Mouse (Mus musculus): Measurements from ENCODE around the gene Rbks.
"Not testable (repeated sequence)": the region's sequence is repeated elsewhere in the genome, so short reads cannot be mapped to it uniquely, and the experiment has no call there.

Gene Rbks

GRCm38 (mm10) chr5:31680183-31680582 is 17.2 kb downstream of the Rbks start:
- in situ Hi-C loops (cut with MboI, MseI): no loop called here

GRCm38 (mm10) chr5:31678000-31678399 is 19.4 kb downstream of the Rbks start:
- in situ Hi-C loops (cut with MboI, MseI): no loop called here

- in situ Hi-C loops (cut with MboI, MseI): no loop called here
These were observed 24.0 kb downstream of the Rbks start for GRCm38 (mm10) chr5:31673431-31673830.

- in situ Hi-C loops (cut with MboI, MseI): no loop called here
These were observed 26.3 kb downstream of the Rbks start for GRCm38 (mm10) chr5:31671137-31671536.

- in situ Hi-C loops (cut with MboI, MseI): no loop called here
These were observed 27.4 kb downstream of the Rbks start for GRCm38 (mm10) chr5:31669984-31670383.

GRCm38 (mm10) chr5:31668325-31668968 is 29.0 kb downstream of the Rbks start:
- in situ Hi-C loops (cut with MboI, MseI): no loop called here

- in situ Hi-C loops (cut with MboI, MseI): no loop called here
These were observed 31.3 kb downstream of the Rbks start for GRCm38 (mm10) chr5:31666176-31666575.

- in situ Hi-C loops (cut with MboI, MseI): no loop called here
These were observed 41.7 kb downstream of the Rbks start for GRCm38 (mm10) chr5:31655688-31656190.

GRCm38 (mm10) chr5:31650518-31651288 is 46.7 kb downstream of the Rbks start:
- in situ Hi-C loops (cut with MboI, MseI): no loop called here

- in situ Hi-C loops (cut with MboI, MseI): no loop called here
These were observed 50.1 kb downstream of the Rbks start for GRCm38 (mm10) chr5:31647327-31647726.

- in situ Hi-C loops (cut with MboI, MseI): no loop called here
These were observed 50.9 kb downstream of the Rbks start for GRCm38 (mm10) chr5:31646574-31646973.

GRCm38 (mm10) chr5:31645798-31646197 is 51.6 kb downstream of the Rbks start:
- in situ Hi-C loops (cut with MboI, MseI): no loop called here

GRCm38 (mm10) chr5:31644847-31645246 is 52.6 kb downstream of the Rbks start:
- in situ Hi-C loops (cut with MboI, MseI): no loop called here

GRCm38 (mm10) chr5:31644272-31644671 is 53.2 kb downstream of the Rbks start:
- in situ Hi-C loops (cut with MboI, MseI): no loop called here

- in situ Hi-C loops (cut with MboI, MseI): no loop called here
These were observed 55.1 kb downstream of the Rbks start for GRCm38 (mm10) chr5:31642300-31642699.

GRCm38 (mm10) chr5:31640542-31640941 is 56.9 kb downstream of the Rbks start:
- in situ Hi-C loops (cut with MboI, MseI): no loop called here

GRCm38 (mm10) chr5:31636636-31637253 is 60.7 kb downstream of the Rbks start:
- in situ Hi-C loops (cut with MboI, MseI): no loop called here

GRCm38 (mm10) chr5:31634679-31635078 is 62.7 kb downstream of the Rbks start:
- in situ Hi-C loops (cut with MboI, MseI): no loop called here

- in situ Hi-C loops (cut with MboI, MseI): no loop called here
These were observed 63.3 kb downstream of the Rbks start for GRCm38 (mm10) chr5:31634161-31634560.

- in situ Hi-C loops (cut with MboI, MseI): not testable (repeated sequence)
These were observed 66.3 kb downstream of the Rbks start for GRCm38 (mm10) chr5:31631169-31631568.

- in situ Hi-C loops (cut with MboI, MseI): no loop called here
These were observed 67.4 kb downstream of the Rbks start for GRCm38 (mm10) chr5:31630064-31630463.

- in situ Hi-C loops (cut with MboI, MseI): no loop called here
These were observed 68.9 kb downstream of the Rbks start for GRCm38 (mm10) chr5:31628555-31628954.

All from T-helper 17 cell (primary cell).